8 mouse cellular contexts compared by ENCODE assay signal in genomic region chr9:44686638-44687037, GRCm38 (mm10). TPM values are rescaled to one million over a fixed set of nuclear protein-coding genes. Genes with fewer than 3 reads are reported as not detected.
DNase-seq lines count a peak whose midpoint lies in the region; ATAC-seq lines count a peak whose summit lies in the region.

No protein-coding gene starts in this region.

- peak; percentile 92 for DNase-seq in heart, adult 11 months
- DNase-seq in heart, adult 9 months (ENCODE audit: low spot score in 2 of 2): no peak
- DNase-seq in right cerebral cortex, adult 18-20 months: peak; percentile 12
- no peak for DNase-seq in right cerebral cortex, postnatal 25 days
- DNase-seq in kidney, postnatal 4 days: peak; percentile 38
- DNase-seq in right cerebral cortex, postnatal 4 days: peak; percentile 63
- no peak for DNase-seq in frontal cortex, postnatal 10 days (ENCODE audit: low spot score in 2 of 2)

- no peak for ATAC-seq in activated CD4-positive, CD25-positive, alpha-beta regulatory T cell, adult 4 months

RNA-seq across cellular contexts. Expression of gene Treh, which starts 13.6 kb away (rescaled TPM):
- not detected for polyA plus RNA-seq in activated CD4-positive, CD25-positive, alpha-beta regulatory T cell, adult 4 months (2017; shearing (Covaris generic))

RNA-seq across cellular contexts. Expression of gene Phldb1, which starts 48.4 kb away (rescaled TPM):
- under 1 TPM in 1 of 2 experiments, not detected in 1; 0.30 TPM for polyA plus RNA-seq in activated CD4-positive, CD25-positive, alpha-beta regulatory T cell, adult 4 months (2017; shearing (Covaris generic))

Comparison
In these comparisons a context has a peak if more than half of its experiments do, and no peak if none do; other contexts are left out.
1. DNase-seq: peak in heart, adult 11 months (single experiment), right cerebral cortex, adult 18-20 months (single experiment), kidney, postnatal 4 days (2 of 2) and right cerebral cortex, postnatal 4 days (single experiment); none in heart, adult 9 months (0 of 2), right cerebral cortex, postnatal 25 days (single experiment) and frontal cortex, postnatal 10 days (0 of 2).